Mouse (Mus musculus): ENCODE data around the gene Fbxw4. TPM values are rescaled to one million over a fixed set of nuclear protein-coding genes. Genes with fewer than 3 reads are reported as not detected.

Gene Fbxw4
- 10 to 100 TPM; 21.0 to 21.7 TPM for total RNA-seq (2021)

GRCm38 (mm10) chr19:45659738-45660502, at the start of gene Fbxw4:
Gene Fbxw4, minus strand, starts transcription at chr19:45660312.
- DNase-seq: peak; percentile 80 to 81
- intact Hi-C loops (cut with DNase I): loop anchor here (5.0 kb wide), 1 partner anchor 83 kb away; no protein-coding TSS in a partner anchor

GRCm38 (mm10) chr19:45708704-45709103, 48.6 kb upstream of the Fbxw4 start:
- no peak for DNase-seq
- intact Hi-C loops (cut with DNase I): no loop called here

GRCm38 (mm10) chr19:45696281-45696600, 36.1 kb upstream of the Fbxw4 start:
- intact Hi-C loops (cut with DNase I): no loop called here
- peak; percentile 40 to 44 for DNase-seq

GRCm38 (mm10) chr19:45695496-45696280, 35.6 kb upstream of the Fbxw4 start:
- intact Hi-C loops (cut with DNase I): no loop called here
- DNase-seq: peak; percentile 56 to 65

- no peak for DNase-seq
- intact Hi-C loops (cut with DNase I): no loop called here
Measured at GRCm38 (mm10) chr19:45694056-45694455, 33.9 kb upstream of the Fbxw4 start.

- intact Hi-C loops (cut with DNase I): no loop called here
- no peak for DNase-seq
Measured at GRCm38 (mm10) chr19:45692211-45692610, 32.1 kb upstream of the Fbxw4 start.

- intact Hi-C loops (cut with DNase I): no loop called here
- DNase-seq: peak in 1 of 2 experiments; percentile 18
Measured at GRCm38 (mm10) chr19:45691001-45691535, 31.0 kb upstream of the Fbxw4 start.

GRCm38 (mm10) chr19:45687001-45687400, 26.9 kb upstream of the Fbxw4 start:
- no peak for DNase-seq
- intact Hi-C loops (cut with DNase I): no loop called here

- DNase-seq: no peak
- intact Hi-C loops (cut with DNase I): no loop called here
Measured at GRCm38 (mm10) chr19:45683676-45684075, 23.6 kb upstream of the Fbxw4 start.

GRCm38 (mm10) chr19:45680495-45681130, 20.5 kb upstream of the Fbxw4 start:
- intact Hi-C loops (cut with DNase I): no loop called here
- no peak for DNase-seq

- no peak for DNase-seq
- intact Hi-C loops (cut with DNase I): loop anchor here (5.0 kb wide), 1 partner anchor 61 kb away; no protein-coding TSS in a partner anchor
Measured at GRCm38 (mm10) chr19:45676723-45677269, 16.7 kb upstream of the Fbxw4 start.

GRCm38 (mm10) chr19:45675720-45676581, 15.8 kb upstream of the Fbxw4 start:
- DNase-seq: peak; percentile 31
- intact Hi-C loops (cut with DNase I): loop anchor here (5.0 kb wide), 1 partner anchor 61 kb away; no protein-coding TSS in a partner anchor

GRCm38 (mm10) chr19:45675196-45675595, 15.1 kb upstream of the Fbxw4 start:
- intact Hi-C loops (cut with DNase I): loop anchor here (5.0 kb wide), 1 partner anchor 62 kb away; no protein-coding TSS in a partner anchor
- no peak for DNase-seq

GRCm38 (mm10) chr19:45672971-45673370, 12.9 kb upstream of the Fbxw4 start:
- intact Hi-C loops (cut with DNase I): no loop called here
- DNase-seq: no peak

GRCm38 (mm10) chr19:45668986-45669385, 8.9 kb upstream of the Fbxw4 start:
- DNase-seq: no peak
- intact Hi-C loops (cut with DNase I): no loop called here

- no peak for DNase-seq
- intact Hi-C loops (cut with DNase I): no loop called here
Measured at GRCm38 (mm10) chr19:45663851-45664250, 3.7 kb upstream of the Fbxw4 start.

GRCm38 (mm10) chr19:45660503-45660790, 335 bp upstream of the Fbxw4 start:
- intact Hi-C loops (cut with DNase I): no loop called here
- no peak for DNase-seq

- intact Hi-C loops (cut with DNase I): loop anchor here (5.0 kb wide), 1 partner anchor 82 kb away; no protein-coding TSS in a partner anchor
- DNase-seq: peak; percentile 72 to 75
Measured at GRCm38 (mm10) chr19:45659301-45659737, 793 bp downstream of the Fbxw4 start.

GRCm38 (mm10) chr19:45658556-45659268, 1.4 kb downstream of the Fbxw4 start:
- DNase-seq: peak in 1 of 2 experiments; percentile 15
- intact Hi-C loops (cut with DNase I): loop anchor here (5.0 kb wide), 1 partner anchor 81 kb away; no protein-coding TSS in a partner anchor
